Mouse (Mus musculus) liver, postnatal 0 days (tissue): ENCODE measurements at regions not wholly inside any gene's neighbourhood (a gene's known extent, or its start where the extent isn't known, plus 50 kb on each side); places are given as distances from the start of the nearest gene placed in this dataset.

Experiments
- CTCF ChIP-seq: sonication (generic); IDR thresholded peaks from 2 replicates; pipeline ENCODE4 v1.5.1; 2016; ENCODE audit warnings: antibody characterized with exemption, low read depth
- EP300 ChIP-seq: IDR thresholded peaks from 2 replicates; pipeline ENCODE4 v1.6.1; 2016; ENCODE audit warnings: antibody characterized with exemption, low read depth, mild to moderate bottlenecking

DNA sequence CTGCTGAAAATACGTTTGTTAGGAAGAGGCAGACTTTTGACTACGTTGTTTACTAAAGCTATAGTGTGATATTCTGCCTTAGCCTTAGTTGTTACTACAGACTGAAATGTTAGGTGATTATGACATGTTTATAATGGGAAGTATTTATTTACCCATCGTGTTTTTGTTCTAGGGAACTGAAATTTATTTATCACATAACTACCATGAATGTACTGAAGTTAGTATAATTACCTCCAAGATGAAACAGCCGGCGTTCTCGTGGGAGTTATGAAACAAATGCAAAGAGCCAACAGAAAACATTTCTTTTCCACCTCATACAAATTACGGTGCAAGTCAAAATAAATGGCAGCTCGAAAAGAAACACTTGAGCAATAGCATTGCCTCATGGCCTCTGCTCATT, 155.8 kb upstream of the Dynlrb2 start:
- no peak for TF ChIP-seq CTCF
- TF ChIP-seq EP300 = no peak
